Mouse (Mus musculus) testis, adult 2 months (tissue): ENCODE data around the gene Gm10217. TPM values are rescaled to one million over a fixed set of nuclear protein-coding genes. Genes with fewer than 3 reads are reported as not detected.

ENCODE experiments used
- H3K27ac ChIP-seq: fragments of 200-500 bp; 2 replicates; pipeline ENCODE4 v1.5.1; 2012; ENCODE audit warnings: low read depth, low read length; ENCODE audit not compliant: control insufficient read depth, insufficient read depth
- H3K27me3 ChIP-seq: fragments of 200-500 bp; 2 replicates; pipeline ENCODE4 v1.6.1; 2012; ENCODE audit warnings: mild to moderate bottlenecking, low read length, moderate library complexity; ENCODE audit not compliant: control insufficient read depth, insufficient read depth
- H3K36me3 ChIP-seq: fragments of 200-500 bp; 2 replicates; pipeline ENCODE4 v1.6.1; 2012; ENCODE audit warnings: mild to moderate bottlenecking, low read length; ENCODE audit not compliant: control insufficient read depth, insufficient read depth
- H3K4me1 ChIP-seq: fragments of 200-500 bp; 2 replicates; pipeline ENCODE4 v1.6.1; 2012; ENCODE audit warnings: low read length; ENCODE audit not compliant: control insufficient read depth, insufficient read depth
- H3K4me3 ChIP-seq: fragments of 200-500 bp; 2 replicates; pipeline ENCODE4 v1.5.1; 2012; ENCODE audit warnings: low read depth, mild to moderate bottlenecking, low read length, moderate library complexity, mixed read lengths; ENCODE audit not compliant: control insufficient read depth
- CTCF ChIP-seq: fragments of 200-500 bp; IDR thresholded peaks from 2 replicates; pipeline ENCODE4 v1.5.1; 2012; ENCODE audit warnings: low read depth, mild to moderate bottlenecking, inconsistent platforms, low read length, moderate library complexity; ENCODE audit not compliant: control insufficient read depth, insufficient read depth, insufficient replicate concordance
- POLR2A ChIP-seq: fragments of 200-500 bp; IDR thresholded peaks from 2 replicates; pipeline ENCODE4 v1.6.1; 2012; ENCODE audit warnings: low read depth, mild to moderate bottlenecking, inconsistent platforms, low read length, moderate library complexity; ENCODE audit not compliant: control insufficient read depth
- polyA plus RNA-seq: library from polyadenylated mRNA; depleted of rRNA; stranded (reverse); fragments of >200 nt; gene quantifications from 2 replicates; pipeline ENCODE4 v1.2.3, GENCODE M21; 2012; rRNA removed

Gm10217 gene
- polyA plus RNA-seq, 1 experiment = not detected

DNA sequence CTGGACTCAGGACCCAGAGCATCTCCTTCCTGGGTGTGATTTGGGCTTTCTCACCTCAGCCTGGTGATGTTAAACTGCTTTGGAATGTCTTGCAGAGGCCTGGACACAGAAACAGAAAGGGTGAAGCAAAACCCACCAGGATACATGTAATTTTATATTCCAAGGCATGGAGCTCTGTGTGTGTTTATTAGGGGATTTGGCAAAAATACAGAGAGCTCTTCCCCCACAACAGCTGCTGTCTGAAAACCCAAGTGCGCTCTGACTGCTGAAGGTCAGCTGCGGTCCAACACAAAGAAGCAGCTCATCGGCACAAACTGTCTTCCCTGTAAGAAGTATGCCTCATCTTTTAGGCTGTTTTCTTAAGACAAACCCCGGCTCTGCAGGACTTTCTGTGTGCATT, 15.9 kb downstream of the Gm10217 start:
- Histone ChIP-seq H3K27me3 (no peaks in the 10 kb centered on the region), H3K36me3 (no peaks in the 10 kb centered on the region), H3K4me1 (no peaks in the 10 kb centered on the region), H3K4me3 (no peak overlapping the region), H3K27ac (no peak overlapping the region)
- TF ChIP-seq POLR2A (no peak), CTCF (no peak)

DNA sequence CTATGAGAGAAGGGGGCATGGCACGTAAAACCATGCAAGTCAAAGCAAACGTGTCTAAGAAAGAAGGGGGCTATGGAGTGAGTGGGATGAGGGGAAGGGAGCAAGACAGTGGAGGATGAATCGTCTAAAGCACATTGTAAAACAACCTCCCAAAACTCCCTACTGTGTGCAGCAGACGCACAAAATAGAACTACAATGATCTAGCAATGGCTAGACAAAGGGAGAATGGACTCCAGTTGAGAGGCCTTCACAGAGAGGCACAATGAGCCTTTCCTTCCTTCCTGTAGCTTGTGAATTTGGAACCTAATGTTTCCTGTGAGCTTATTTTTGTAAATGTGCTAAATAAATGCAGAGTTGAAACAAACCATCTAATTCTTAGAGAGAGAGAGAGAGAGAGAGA, 22.7 kb downstream of the Gm10217 start:
- Histone ChIP-seq H3K4me3 (no peak overlapping the region), H3K27ac (no peak overlapping the region), H3K4me1 (no peaks in the 10 kb centered on the region), H3K36me3 (no peaks in the 10 kb centered on the region), H3K27me3 (no peaks in the 10 kb centered on the region)
- TF ChIP-seq POLR2A (no peak), CTCF (no peak)

DNA sequence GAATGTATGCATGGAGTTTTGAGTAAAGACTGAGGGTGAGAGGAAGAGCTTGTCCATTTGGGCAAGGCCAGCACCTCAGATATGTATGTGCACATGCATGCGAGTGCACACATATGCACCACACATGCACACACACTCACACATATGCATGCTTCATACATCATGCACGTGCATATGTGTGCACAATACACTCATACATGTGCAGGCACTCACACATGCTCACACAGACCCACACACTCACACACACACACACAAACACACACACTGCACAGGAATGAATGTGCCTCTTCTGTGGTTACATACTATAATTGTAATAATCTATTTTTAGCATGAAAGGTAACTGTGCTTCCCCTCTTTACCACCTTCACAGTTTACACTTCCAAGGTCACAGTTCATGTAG, 35.1 kb downstream of the Gm10217 start:
- Histone ChIP-seq H3K36me3 (no peaks in the 10 kb centered on the region), H3K27me3 (no peaks in the 10 kb centered on the region), H3K4me3 (no peak overlapping the region), H3K4me1 (no peaks in the 10 kb centered on the region), H3K27ac (no peak overlapping the region)
- TF ChIP-seq POLR2A = no peak
- TF ChIP-seq CTCF = no peak

DNA sequence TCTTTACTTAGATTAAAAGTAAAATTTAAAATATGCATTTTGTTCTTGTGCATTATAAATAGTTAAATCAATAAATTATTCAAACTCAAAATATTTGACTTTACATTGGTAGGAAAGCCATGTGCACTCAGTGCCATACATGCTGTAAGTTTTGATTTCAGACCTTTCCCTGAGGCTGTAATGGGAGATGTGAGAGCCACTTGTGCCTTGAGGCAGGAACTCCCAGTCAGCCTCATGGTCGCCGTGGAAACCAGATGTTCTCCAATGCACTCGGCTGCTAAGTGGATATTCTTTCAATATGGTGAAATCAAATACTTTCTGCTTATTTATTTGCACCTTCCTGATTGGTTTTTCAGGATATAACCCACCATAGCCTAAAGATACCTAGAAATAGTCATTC, 35.6 kb downstream of the Gm10217 start:
- no peak overlapping the region for H3K4me3 ChIP-seq
- H3K27me3 ChIP-seq = no peaks in the 10 kb centered on the region
- H3K27ac ChIP-seq = no peak overlapping the region
- no peaks in the 10 kb centered on the region for H3K4me1 ChIP-seq
- H3K36me3 ChIP-seq = no peaks in the 10 kb centered on the region
- TF ChIP-seq CTCF (no peak), POLR2A (no peak)

Other genes starting within 250 kb of the Gm10217 start
- gene Fam155a, start 93.1 kb upstream of the Gm10217 start, polyA plus RNA-seq = 0.08 TPM in 1 of 2 replicates, not detected in the other
- 7.5 and 9.0 TPM in 2 replicates for gene Lig4, start 113.4 kb downstream of the Gm10217 start, polyA plus RNA-seq
- 1.8 and 2.2 TPM in 2 replicates for gene Abhd13, start 113.5 kb downstream of the Gm10217 start, polyA plus RNA-seq
- 0.48 and 0.81 TPM in 2 replicates for gene Tnfsf13b, start 142.2 kb downstream of the Gm10217 start, polyA plus RNA-seq